Mouse (Mus musculus) cerebellum, adult 2 months (tissue): ENCODE measurements around the gene Plpp1. TPM values are rescaled to one million over a fixed set of nuclear protein-coding genes. Genes with fewer than 3 reads are reported as not detected.

Experiments used
- DNase-seq, 2 experiments: peaks; one replicate each; pipeline ENCODE4 v3.0.0; 2021
- H3K27ac ChIP-seq: fragments of 200-500 bp; 2 replicates; pipeline ENCODE4 v1.5.1; 2012; ENCODE audit warnings: low read length, control low read depth, inconsistent platforms; ENCODE audit not compliant: insufficient read depth
- H3K27me3 ChIP-seq: fragments of 200-500 bp; 2 replicates; pipeline ENCODE4 v1.6.1; 2012; ENCODE audit warnings: inconsistent platforms, mild to moderate bottlenecking, low read length, moderate library complexity; ENCODE audit not compliant: control insufficient read depth, insufficient read depth
- H3K4me1 ChIP-seq: fragments of 200-500 bp; 2 replicates; pipeline ENCODE4 v1.6.1; 2011; ENCODE audit warnings: low read length; ENCODE audit not compliant: control insufficient read depth, insufficient read depth
- H3K4me3 ChIP-seq: fragments of 200-500 bp; replicated peaks from 2 replicates; pipeline ENCODE3; 2011; ENCODE audit warnings: mild to moderate bottlenecking, low read depth, low read length, control low read depth; ENCODE audit not compliant: insufficient read depth
- CTCF ChIP-seq: fragments of 200-500 bp; IDR thresholded peaks from 2 replicates; pipeline ENCODE4 v1.5.1; 2011; ENCODE audit warnings: low read depth, mild to moderate bottlenecking, control low read depth, low read length, moderate library complexity, borderline replicate concordance; ENCODE audit not compliant: insufficient read depth
- POLR2A ChIP-seq: fragments of 200-500 bp; IDR thresholded peaks from 2 replicates; pipeline ENCODE4 v1.6.1; 2011; ENCODE audit warnings: low read length, control low read depth, borderline replicate concordance; ENCODE audit not compliant: insufficient read depth
- WGBS: fragments of 180-500 bp; shearing (Covaris S2); methylation state at CpG from one replicate; pipeline ENCODE4 v1.1.7; 2018; 5-methylcytosine and 5-hydroxymethylcytosine counted together
- polyA plus RNA-seq: library from polyadenylated mRNA; depleted of rRNA; stranded (reverse); fragments of >200 nt; gene quantifications from 2 replicates; pipeline ENCODE4 v1.2.3, GENCODE M21; 2012

The Plpp1 gene
- polyA plus RNA-seq, 1 experiment, result 35.2 TPM

GRCm38 (mm10) chr13:112778407-112778806 lies 22.2 kb upstream of the Plpp1 start:
- 90% methylated on average over 5 of the region's 5 CpGs for WGBS
- no peak overlapping the region for H3K4me3 ChIP-seq
- H3K27me3 ChIP-seq, result no peaks in the 10 kb centered on the region
- H3K4me1 ChIP-seq, result no peaks in the 10 kb centered on the region
- no peak for DNase-seq
- TF ChIP-seq POLR2A (no peak), CTCF (no peak)
- H3K27ac ChIP-seq, result no peak overlapping the region

GRCm38 (mm10) chr13:112785305-112785704 lies 15.3 kb upstream of the Plpp1 start:
- no peak for TF ChIP-seq POLR2A
- Histone ChIP-seq H3K4me1 (no peaks in the 10 kb centered on the region), H3K27ac (no peak overlapping the region), H3K27me3 (no peaks in the 10 kb centered on the region), H3K4me3 (no peak overlapping the region)
- 50% methylated on average over 7 of the region's 7 CpGs for WGBS
- DNase-seq, result no peak

GRCm38 (mm10) chr13:112786142-112786541 lies 14.4 kb upstream of the Plpp1 start:
- TF ChIP-seq CTCF (no peak), POLR2A (no peak)
- H3K4me1 ChIP-seq, result no peaks in the 10 kb centered on the region
- 50% methylated on average over 3 of the region's 3 CpGs for WGBS
- H3K4me3 ChIP-seq, result no peak overlapping the region
- no peak for DNase-seq
- no peaks in the 10 kb centered on the region for H3K27me3 ChIP-seq
- H3K27ac ChIP-seq, result no peak overlapping the region

- H3K4me3 ChIP-seq, result no peak overlapping the region
Measured at GRCm38 (mm10) chr13:112786942-112787533, 13.6 kb upstream of the Plpp1 start.

GRCm38 (mm10) chr13:112790774-112791173 lies 9.8 kb upstream of the Plpp1 start:
- H3K4me3 ChIP-seq, result no peak overlapping the region
- no peak overlapping the region for H3K27ac ChIP-seq
- no peaks in the 10 kb centered on the region for H3K4me1 ChIP-seq
- WGBS, result 88% methylated on average over 5 of the region's 5 CpGs
- no peak for TF ChIP-seq POLR2A
- TF ChIP-seq CTCF, result no peak
- no peaks in the 10 kb centered on the region for H3K27me3 ChIP-seq
- DNase-seq, result no peak

More at GRCm38 (mm10) chr13:112786942-112787533, 13.6 kb upstream of the Plpp1 start:
- Histone ChIP-seq H3K27ac (no peak overlapping the region), H3K4me1 (no peaks in the 10 kb centered on the region), H3K27me3 (no peaks in the 10 kb centered on the region)
- 77% methylated on average over 10 of the region's 10 CpGs for WGBS
- no peak for DNase-seq
- TF ChIP-seq POLR2A, result no peak
- TF ChIP-seq CTCF, result no peak

GRCm38 (mm10) chr13:112791906-112792305 lies 8.7 kb upstream of the Plpp1 start:
- no peak for DNase-seq
- no peak overlapping the region for H3K4me3 ChIP-seq
- TF ChIP-seq POLR2A (no peak), CTCF (no peak)
- no peaks in the 10 kb centered on the region for H3K4me1 ChIP-seq
- WGBS, result 85% methylated on average over 5 of the region's 5 CpGs
- no peak overlapping the region for H3K27ac ChIP-seq
- no peaks in the 10 kb centered on the region for H3K27me3 ChIP-seq

- DNase-seq, result no peak
- WGBS, result 97% methylated on average over 9 of the region's 9 CpGs
- TF ChIP-seq POLR2A (no peak), CTCF (no peak)
Measured at GRCm38 (mm10) chr13:112798243-112798952, 2.2 kb upstream of the Plpp1 start.

GRCm38 (mm10) chr13:112798953-112799305 lies 1.7 kb upstream of the Plpp1 start:
- H3K27ac ChIP-seq, result no peak overlapping the region
- WGBS, result 79% methylated on average over 9 of the region's 9 CpGs
- TF ChIP-seq CTCF (no peak), POLR2A (no peak)
- DNase-seq, result no peak
- no peak overlapping the region for H3K4me3 ChIP-seq
- no peaks in the 10 kb centered on the region for H3K4me1 ChIP-seq
- no peaks in the 10 kb centered on the region for H3K27me3 ChIP-seq

More at GRCm38 (mm10) chr13:112798243-112798952, 2.2 kb upstream of the Plpp1 start:
- Histone ChIP-seq H3K4me3 (no peak overlapping the region), H3K27ac (no peak overlapping the region), H3K4me1 (no peaks in the 10 kb centered on the region), H3K27me3 (no peaks in the 10 kb centered on the region)
